Mouse (Mus musculus): Measurements from ENCODE around the gene Adat1. TPM values are rescaled to one million over a fixed set of nuclear protein-coding genes. Genes with fewer than 3 reads are reported as not detected.

The Adat1 gene
- total and polyA plus RNA-seq, 2 experiments: 2.7 to 2.8 TPM

DNA sequence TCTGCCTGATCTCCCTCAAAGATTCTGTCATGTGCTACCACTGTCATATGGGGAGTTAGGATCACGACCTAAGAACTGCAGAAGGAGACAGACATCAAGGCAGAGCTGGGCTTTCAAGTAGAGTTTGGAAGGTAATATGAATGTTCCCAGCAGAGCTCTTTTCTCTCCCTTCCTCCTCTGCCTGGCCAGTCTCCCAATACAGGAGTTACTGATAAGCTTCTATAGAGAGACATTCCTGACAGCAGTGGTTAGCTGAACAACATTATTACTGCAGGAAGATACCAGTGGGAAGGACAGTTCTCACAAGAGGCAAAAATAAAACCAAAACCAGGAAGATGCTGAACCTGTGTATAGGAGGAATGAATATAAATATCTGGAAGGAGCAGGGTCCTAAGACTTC is 29.5 kb downstream of the Adat1 start:
- TF ChIP-seq CTCF (IDR thresholded peaks at IDR 0.05; ENCODE audit: low read depth, low read length) (no peak), POLR2A (IDR thresholded peaks at IDR 0.05; ENCODE audit: extremely low read depth, insufficient read depth, low read length) (no peak)
- WGBS: 72% methylated on average over 1 of the region's 1 CpGs
- no peaks in the 10 kb centered on the region for H3K4me1 ChIP-seq (ENCODE audit: control insufficient read depth, insufficient read depth, low read length)
- no peaks in the 10 kb centered on the region for H3K79me2 ChIP-seq (ENCODE audit: control insufficient read depth, insufficient read depth, low read length)
- H3K4me3 ChIP-seq (ENCODE audit: insufficient read depth, low read depth, low read length): no peak overlapping the region
- H3K27me3 ChIP-seq (ENCODE audit: control insufficient read depth, insufficient read depth, low read length): no peaks in the 10 kb centered on the region
- no peak overlapping the region for H3K9ac ChIP-seq (ENCODE audit: low read depth, low read length)
- no peaks in the 10 kb centered on the region for H3K36me3 ChIP-seq (ENCODE audit: control insufficient read depth, insufficient read depth, low read length)
- no peak overlapping the region for H3K27ac ChIP-seq (replicated peaks; ENCODE audit: insufficient read depth, low read depth, low read length)
- no peak for DNase-seq (ENCODE audit: extremely low read depth, low read depth, low spot score)

GRCm38 (mm10) chr8:111961330-111961729 is 30.8 kb downstream of the Adat1 start:
- Histone ChIP-seq H3K27ac (replicated peaks; ENCODE audit: insufficient read depth, low read depth, low read length) (no peak overlapping the region), H3K79me2 (ENCODE audit: control insufficient read depth, insufficient read depth, low read length) (no peaks in the 10 kb centered on the region), H3K4me3 (ENCODE audit: insufficient read depth, low read depth, low read length) (no peak overlapping the region), H3K36me3 (ENCODE audit: control insufficient read depth, insufficient read depth, low read length) (peaks cover 10% of the 10 kb centered on the region), H3K4me1 (ENCODE audit: control insufficient read depth, insufficient read depth, low read length) (no peaks in the 10 kb centered on the region), H3K9ac (ENCODE audit: low read depth, low read length) (no peak overlapping the region), H3K27me3 (ENCODE audit: control insufficient read depth, insufficient read depth, low read length) (no peaks in the 10 kb centered on the region)
- 85% methylated on average over 3 of the region's 3 CpGs for WGBS
- TF ChIP-seq POLR2A (IDR thresholded peaks at IDR 0.05; ENCODE audit: extremely low read depth, insufficient read depth, low read length) (no peak), CTCF (IDR thresholded peaks at IDR 0.05; ENCODE audit: low read depth, low read length) (no peak)
- no peak for DNase-seq (ENCODE audit: extremely low read depth, low read depth, low spot score)

DNA sequence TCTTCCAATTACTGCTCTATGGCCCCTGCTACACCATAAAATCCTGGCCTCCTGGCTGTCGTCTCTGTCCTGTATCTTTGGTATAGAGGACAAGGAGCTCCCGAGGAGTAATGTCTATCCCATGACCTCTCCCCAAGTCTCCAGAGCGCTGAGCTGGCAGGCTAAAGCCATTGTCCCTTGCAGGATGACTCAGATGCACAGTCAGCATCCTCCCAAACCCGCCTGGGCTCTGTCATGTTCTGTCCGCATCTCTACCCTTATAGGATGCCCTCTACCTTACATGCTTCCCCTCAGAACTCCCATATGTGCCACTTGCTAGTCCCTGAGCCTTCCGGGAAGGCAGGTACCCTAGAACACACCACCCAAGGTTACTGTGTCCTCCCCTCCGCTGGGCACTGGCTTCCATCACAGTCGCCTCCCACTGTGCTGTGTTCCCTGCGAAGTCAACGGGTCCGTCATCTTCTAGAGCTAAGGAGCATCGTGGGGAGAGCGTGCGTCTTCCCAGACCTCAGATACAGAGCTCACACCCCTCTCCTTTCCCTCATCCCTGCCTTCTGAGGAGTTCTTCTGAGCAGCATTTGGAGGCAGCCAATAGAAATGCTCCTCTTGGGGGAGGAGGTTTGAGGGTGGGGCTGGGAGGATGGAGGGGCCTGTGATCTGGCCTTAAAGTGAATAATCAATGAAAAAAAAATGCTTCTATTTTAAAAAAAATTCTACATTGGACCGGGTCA is 31.3 kb downstream of the Adat1 start:
- no peak overlapping the region for H3K4me3 ChIP-seq (ENCODE audit: insufficient read depth, low read depth, low read length)
- H3K79me2 ChIP-seq (ENCODE audit: control insufficient read depth, insufficient read depth, low read length): no peaks in the 10 kb centered on the region
- no peak for DNase-seq (ENCODE audit: extremely low read depth, low read depth, low spot score)
- H3K27ac ChIP-seq (replicated peaks; ENCODE audit: insufficient read depth, low read depth, low read length): no peak overlapping the region
- H3K36me3 ChIP-seq (ENCODE audit: control insufficient read depth, insufficient read depth, low read length): peaks cover 12% of the 10 kb centered on the region
- H3K9ac ChIP-seq (ENCODE audit: low read depth, low read length): no peak overlapping the region
- 83% methylated on average over 15 of the region's 15 CpGs for WGBS
- H3K27me3 ChIP-seq (ENCODE audit: control insufficient read depth, insufficient read depth, low read length): no peaks in the 10 kb centered on the region
- TF ChIP-seq POLR2A (IDR thresholded peaks at IDR 0.05; ENCODE audit: extremely low read depth, insufficient read depth, low read length): no peak
- no peak for TF ChIP-seq CTCF (IDR thresholded peaks at IDR 0.05; ENCODE audit: low read depth, low read length)
- no peaks in the 10 kb centered on the region for H3K4me1 ChIP-seq (ENCODE audit: control insufficient read depth, insufficient read depth, low read length)

DNA sequence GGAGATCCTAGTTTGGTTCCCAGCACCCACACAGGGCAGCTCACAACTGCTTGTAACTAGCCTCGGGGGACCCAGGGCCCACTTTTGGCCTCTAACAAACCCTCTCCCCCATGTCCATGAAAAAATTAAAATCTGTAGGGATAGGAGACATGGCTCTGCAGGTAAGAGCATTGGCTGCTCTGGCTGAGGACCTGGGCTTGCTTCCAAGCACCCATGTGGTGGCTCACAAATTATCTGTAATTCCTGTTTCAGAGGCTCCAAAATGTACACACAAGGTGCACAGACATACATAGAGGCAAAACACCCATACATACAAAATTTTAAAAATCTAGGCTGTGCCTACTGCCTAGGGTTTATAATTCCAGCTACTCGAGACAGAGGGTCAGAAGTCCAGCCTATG is 34.9 kb downstream of the Adat1 start:
- H3K27me3 ChIP-seq (ENCODE audit: control insufficient read depth, insufficient read depth, low read length): no peaks in the 10 kb centered on the region
- WGBS: 93% methylated on average over 2 of the region's 2 CpGs
- no peaks in the 10 kb centered on the region for H3K79me2 ChIP-seq (ENCODE audit: control insufficient read depth, insufficient read depth, low read length)
- peaks cover 39% of the 10 kb centered on the region for H3K36me3 ChIP-seq (ENCODE audit: control insufficient read depth, insufficient read depth, low read length)
- H3K4me3 ChIP-seq (ENCODE audit: insufficient read depth, low read depth, low read length): no peak overlapping the region
- no peak overlapping the region for H3K27ac ChIP-seq (replicated peaks; ENCODE audit: insufficient read depth, low read depth, low read length)
- H3K9ac ChIP-seq (ENCODE audit: low read depth, low read length): no peak overlapping the region
- DNase-seq (ENCODE audit: extremely low read depth, low read depth, low spot score): no peak
- no peaks in the 10 kb centered on the region for H3K4me1 ChIP-seq (ENCODE audit: control insufficient read depth, insufficient read depth, low read length)
- TF ChIP-seq POLR2A (IDR thresholded peaks at IDR 0.05; ENCODE audit: extremely low read depth, insufficient read depth, low read length) (no peak), CTCF (IDR thresholded peaks at IDR 0.05; ENCODE audit: low read depth, low read length) (no peak)

DNA sequence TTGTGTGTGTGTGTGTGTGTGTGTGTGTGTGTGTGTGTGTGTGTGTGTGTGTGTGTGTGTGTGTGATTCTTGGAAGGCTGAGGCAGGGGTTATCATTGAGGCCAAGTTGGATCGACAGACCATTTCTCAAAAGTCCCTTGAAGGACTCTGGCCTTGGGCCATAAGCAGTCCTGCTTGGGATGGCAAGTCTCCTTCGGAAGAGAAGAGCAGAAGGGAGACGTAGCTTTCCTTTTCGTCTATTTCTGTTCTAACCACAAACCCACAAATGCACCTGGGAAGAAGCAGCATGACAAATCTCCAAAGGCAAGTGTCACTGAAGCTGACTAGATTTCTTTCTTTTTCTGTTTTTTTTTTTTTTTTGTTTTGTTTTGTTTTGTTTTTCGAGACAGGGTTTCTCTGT is 36.2 kb downstream of the Adat1 start:
- Histone ChIP-seq H3K4me3 (ENCODE audit: insufficient read depth, low read depth, low read length) (no peak overlapping the region), H3K27me3 (ENCODE audit: control insufficient read depth, insufficient read depth, low read length) (no peaks in the 10 kb centered on the region), H3K27ac (replicated peaks; ENCODE audit: insufficient read depth, low read depth, low read length) (no peak overlapping the region), H3K9ac (ENCODE audit: low read depth, low read length) (no peak overlapping the region), H3K36me3 (ENCODE audit: control insufficient read depth, insufficient read depth, low read length) (peaks cover 45% of the 10 kb centered on the region), H3K79me2 (ENCODE audit: control insufficient read depth, insufficient read depth, low read length) (no peaks in the 10 kb centered on the region), H3K4me1 (ENCODE audit: control insufficient read depth, insufficient read depth, low read length) (no peaks in the 10 kb centered on the region)
- TF ChIP-seq CTCF (IDR thresholded peaks at IDR 0.05; ENCODE audit: low read depth, low read length) (no peak), POLR2A (IDR thresholded peaks at IDR 0.05; ENCODE audit: extremely low read depth, insufficient read depth, low read length) (no peak)
- WGBS: 83% methylated on average over 5 of the region's 5 CpGs
- no peak for DNase-seq (ENCODE audit: extremely low read depth, low read depth, low spot score)

- H3K27ac ChIP-seq (replicated peaks; ENCODE audit: insufficient read depth, low read depth, low read length): no peak overlapping the region
Observed at GRCm38 (mm10) chr8:111954844-111955594, 37.1 kb downstream of the Adat1 start.

More at GRCm38 (mm10) chr8:111954844-111955594, 37.1 kb downstream of the Adat1 start:
- Histone ChIP-seq H3K27me3 (ENCODE audit: control insufficient read depth, insufficient read depth, low read length) (no peaks in the 10 kb centered on the region), H3K36me3 (ENCODE audit: control insufficient read depth, insufficient read depth, low read length) (peaks cover 45% of the 10 kb centered on the region), H3K9ac (ENCODE audit: low read depth, low read length) (no peak overlapping the region), H3K4me1 (ENCODE audit: control insufficient read depth, insufficient read depth, low read length) (no peaks in the 10 kb centered on the region), H3K79me2 (ENCODE audit: control insufficient read depth, insufficient read depth, low read length) (no peaks in the 10 kb centered on the region), H3K4me3 (ENCODE audit: insufficient read depth, low read depth, low read length) (no peak overlapping the region)
- WGBS: 92% methylated on average over 4 of the region's 4 CpGs
- no peak for DNase-seq (ENCODE audit: extremely low read depth, low read depth, low spot score)
- TF ChIP-seq POLR2A (IDR thresholded peaks at IDR 0.05; ENCODE audit: extremely low read depth, insufficient read depth, low read length) (no peak), CTCF (IDR thresholded peaks at IDR 0.05; ENCODE audit: low read depth, low read length) (no peak)
